Mouse (Mus musculus) lung, embryonic 15.5 days (tissue): ENCODE results near the gene 4933425L06Rik. TPM values are rescaled to one million over a fixed set of nuclear protein-coding genes. Genes with fewer than 3 reads are reported as not detected.
A peak's percentile ranks its signal among the peaks of the same experiment; 100 is the strongest.

ENCODE experiments used
- ATAC-seq: fragments of 200-750 bp; cut with Nextera tagmentation; 2 replicates; pipeline ENCODE4 v1.8.0; 2017; ENCODE audit warnings: moderate number of reproducible peaks, borderline replicate concordance; ENCODE audit not compliant: low FRiP score, low TSS enrichment; ENCODE audit errors: extremely low read depth
- H3K27ac ChIP-seq: fragments of 300-500 bp; sonication (generic); 2 replicates; pipeline ENCODE4 v1.5.1; 2015; ENCODE audit warnings: moderate library complexity, mild to moderate bottlenecking, inconsistent platforms
- H3K27me3 ChIP-seq: fragments of 300-500 bp; sonication (generic); 2 replicates; pipeline ENCODE4 v1.6.1; 2015; ENCODE audit warnings: inconsistent platforms
- H3K36me3 ChIP-seq: fragments of 300-500 bp; sonication (generic); 2 replicates; pipeline ENCODE4 v1.6.1; 2015; ENCODE audit warnings: inconsistent platforms
- H3K4me1 ChIP-seq: fragments of 300-500 bp; sonication (generic); 2 replicates; pipeline ENCODE4 v1.6.1; 2015; ENCODE audit warnings: inconsistent platforms
- H3K4me2 ChIP-seq: fragments of 300-500 bp; sonication (generic); 2 replicates; pipeline ENCODE4 v1.6.1; 2015; ENCODE audit warnings: inconsistent platforms, mild to moderate bottlenecking, moderate library complexity
- H3K4me3 ChIP-seq: fragments of 300-500 bp; sonication (generic); 2 replicates; pipeline ENCODE4 v1.5.1; 2015; ENCODE audit warnings: mild to moderate bottlenecking, inconsistent platforms
- H3K9ac ChIP-seq: fragments of 300-500 bp; sonication (generic); 2 replicates; pipeline ENCODE4 v1.6.1; 2015; ENCODE audit warnings: inconsistent platforms
- H3K9me3 ChIP-seq: fragments of 300-500 bp; sonication (generic); 2 replicates; pipeline ENCODE4 v1.6.1; 2016; ENCODE audit warnings: inconsistent platforms
- WGBS: fragments of 180-500 bp; shearing (Covaris S2); methylation state at CpG from one replicate; pipeline ENCODE4 v1.1.7; 2015; 5-methylcytosine and 5-hydroxymethylcytosine counted together
- polyA plus RNA-seq: library from polyadenylated mRNA; unstranded; fragments of >200 nt; fragmentation: Nextera tagmentation; extraction: Ambion mirVana; gene quantifications from 2 replicates; pipeline ENCODE4 v1.2.1, GENCODE M21; 2015

Gene 4933425L06Rik
- polyA plus RNA-seq, 1 experiment from 2014 or later, result not detected

GRCm38 (mm10) chr13:105139881-105140280 is 58.0 kb downstream of the 4933425L06Rik start:
- no peak for ATAC-seq
- WGBS, result 38% methylated on average over 4 of the region's 4 CpGs
- H3K27ac ChIP-seq, result no peak overlapping the region
- H3K9ac ChIP-seq, result no peak overlapping the region
- no peaks in the 10 kb centered on the region for H3K36me3 ChIP-seq
- no peak overlapping the region for H3K4me3 ChIP-seq
- no peaks in the 10 kb centered on the region for H3K27me3 ChIP-seq
- no peaks in the 10 kb centered on the region for H3K4me1 ChIP-seq
- no peaks in the 10 kb centered on the region for H3K9me3 ChIP-seq
- no peak overlapping the region for H3K4me2 ChIP-seq

- no peak overlapping the region for H3K4me2 ChIP-seq
- no peak overlapping the region for H3K27ac ChIP-seq
- WGBS, result 16% methylated on average over 1 of the region's 1 CpGs
- H3K36me3 ChIP-seq, result no peaks in the 10 kb centered on the region
- H3K9me3 ChIP-seq, result no peaks in the 10 kb centered on the region
- ATAC-seq, result no peak
- H3K27me3 ChIP-seq, result no peaks in the 10 kb centered on the region
- H3K9ac ChIP-seq, result no peak overlapping the region
- no peak overlapping the region for H3K4me3 ChIP-seq
- no peaks in the 10 kb centered on the region for H3K4me1 ChIP-seq
Measured at GRCm38 (mm10) chr13:105146827-105147226, 64.9 kb downstream of the 4933425L06Rik start.

- 55% methylated on average over 4 of the region's 4 CpGs for WGBS
- no peak overlapping the region for H3K4me3 ChIP-seq
- no peak overlapping the region for H3K9ac ChIP-seq
- no peaks in the 10 kb centered on the region for H3K9me3 ChIP-seq
- H3K27ac ChIP-seq, result no peak overlapping the region
- no peaks in the 10 kb centered on the region for H3K27me3 ChIP-seq
- H3K4me1 ChIP-seq, result no peaks in the 10 kb centered on the region
- no peak overlapping the region for H3K4me2 ChIP-seq
- H3K36me3 ChIP-seq, result no peaks in the 10 kb centered on the region
- ATAC-seq, result no peak
Measured at GRCm38 (mm10) chr13:105147795-105148418, 66.0 kb downstream of the 4933425L06Rik start.

- no peak overlapping the region for H3K9ac ChIP-seq
- ATAC-seq, result no peak
- no peaks in the 10 kb centered on the region for H3K4me1 ChIP-seq
- no peaks in the 10 kb centered on the region for H3K9me3 ChIP-seq
- no peak overlapping the region for H3K4me3 ChIP-seq
- no peaks in the 10 kb centered on the region for H3K27me3 ChIP-seq
- no peak overlapping the region for H3K4me2 ChIP-seq
- no peak overlapping the region for H3K27ac ChIP-seq
- H3K36me3 ChIP-seq, result no peaks in the 10 kb centered on the region
- WGBS, result 66% methylated on average over 3 of the region's 3 CpGs
Measured at GRCm38 (mm10) chr13:105150006-105150405, 68.1 kb downstream of the 4933425L06Rik start.

GRCm38 (mm10) chr13:105153955-105154354 is 72.0 kb downstream of the 4933425L06Rik start:
- no peaks in the 10 kb centered on the region for H3K36me3 ChIP-seq
- no peaks in the 10 kb centered on the region for H3K27me3 ChIP-seq
- ATAC-seq, result no peak
- H3K9me3 ChIP-seq, result no peaks in the 10 kb centered on the region
- no peaks in the 10 kb centered on the region for H3K4me1 ChIP-seq
- no peak overlapping the region for H3K4me3 ChIP-seq
- WGBS, result 54% methylated on average over 4 of the region's 4 CpGs
- no peak overlapping the region for H3K27ac ChIP-seq
- H3K9ac ChIP-seq, result no peak overlapping the region
- no peak overlapping the region for H3K4me2 ChIP-seq

- 41% methylated on average over 5 of the region's 6 CpGs for WGBS
- H3K4me3 ChIP-seq, result no peak overlapping the region
- no peaks in the 10 kb centered on the region for H3K27me3 ChIP-seq
- H3K4me2 ChIP-seq, result no peak overlapping the region
- H3K4me1 ChIP-seq, result no peaks in the 10 kb centered on the region
- H3K9me3 ChIP-seq, result no peaks in the 10 kb centered on the region
- no peaks in the 10 kb centered on the region for H3K36me3 ChIP-seq
- ATAC-seq, result peak; percentile 59; the same call in 1 of the 2 replicates
- H3K27ac ChIP-seq, result no peak overlapping the region
- no peak overlapping the region for H3K9ac ChIP-seq
Measured at GRCm38 (mm10) chr13:105165441-105165840, 83.5 kb downstream of the 4933425L06Rik start.

Other genes with a start within 250 kb of the 4933425L06Rik start
- 0.16 and 0.32 TPM in 2 replicates for gene Shisal2b, start 218.2 kb upstream of the 4933425L06Rik start, polyA plus RNA-seq
- gene Rgs7bp, start 27.2 kb upstream of the 4933425L06Rik start, polyA plus RNA-seq, result 1.0 and 1.1 TPM in 2 replicates
- 3.9 and 4.0 TPM in 2 replicates for gene Rnf180, start 212.7 kb downstream of the 4933425L06Rik start, polyA plus RNA-seq